Mouse (Mus musculus) T-cell, adult 66 days (primary cell): ENCODE measurements around the gene Trim80. TPM values are rescaled to one million over a fixed set of nuclear protein-coding genes. Genes with fewer than 3 reads are reported as not detected.

Experiments
- total RNA-seq, 2 experiments: library from RNA; stranded (reverse); gene quantifications; 3 replicates in 1 of 2; 4 replicates in 1 of 2; pipeline ENCODE4 v1.2.4; 2023

The Trim80 gene
- not detected for total RNA-seq

GRCm38 (mm10) chr11:115439906-115440595 lies at the start of gene Trim80:
Gene Trim80, plus strand, starts transcription at chr11:115440545.

GRCm38 (mm10) chr11:115403338-115404124 lies 36.8 kb upstream of the Trim80 start, which contains the start of gene Mrpl58:
Gene Mrpl58, plus strand, starts transcription at chr11:115403752.

GRCm38 (mm10) chr11:115419531-115420237 lies 20.7 kb upstream of the Trim80 start, which contains the start of the genes Atp5h and Kctd2:
Gene Atp5h, minus strand, starts transcription at chr11:115419962.
Gene Kctd2, plus strand, starts transcription at chr11:115420128.

GRCm38 (mm10) chr11:115462243-115462891 lies 22.0 kb downstream of the Trim80 start, which contains the start of gene Slc16a5:
Gene Slc16a5, plus strand, starts transcription at chr11:115462474.

GRCm38 (mm10) chr11:115475025-115475757 lies 34.8 kb downstream of the Trim80 start, which contains the start of gene Armc7:
Gene Armc7, plus strand, starts transcription at chr11:115475667.

GRCm38 (mm10) chr11:115491356-115492083 lies 51.2 kb downstream of the Trim80 start, which contains the start of gene Nt5c:
Gene Nt5c, minus strand, starts transcription at chr11:115491862.

Other genes starting within 250 kb of the Trim80 start
- not detected for gene Grin2c, start 173.3 kb upstream of the Trim80 start, total RNA-seq
- gene Fdxr, start 163.5 kb upstream of the Trim80 start, total RNA-seq = 10 to 100 TPM; 22.5 to 25.4 TPM
- 1 to 10 TPM; 1.1 to 1.2 TPM for gene Fads6, start 142.9 kb upstream of the Trim80 start, total RNA-seq
- gene Otop2, start 133.4 kb upstream of the Trim80 start, total RNA-seq = not detected
- not detected for gene Ush1g, start 118.5 kb upstream of the Trim80 start, total RNA-seq
- gene Otop3, start 105.8 kb upstream of the Trim80 start, total RNA-seq = not detected
- gene Hid1, start 72.8 kb upstream of the Trim80 start, total RNA-seq = 10 to 100 TPM; 47.2 to 49.2 TPM
- 1 to 10 TPM; 2.1 to 3.1 TPM for gene Cdr2l, start 58.6 kb upstream of the Trim80 start, total RNA-seq
- 100 to 1,000 TPM; 120 to 151 TPM for gene Mrpl58, start 36.8 kb upstream of the Trim80 start, total RNA-seq
- 100 to 1,000 TPM; 236 to 252 TPM for gene Atp5h, start 20.6 kb upstream of the Trim80 start, total RNA-seq
- gene Kctd2, start 20.4 kb upstream of the Trim80 start, total RNA-seq = 10 to 100 TPM; 61.5 TPM
- 10 to 100 TPM; 23.8 to 32.4 TPM for gene Slc16a5, start 21.9 kb downstream of the Trim80 start, total RNA-seq
- gene Armc7, start 35.1 kb downstream of the Trim80 start, total RNA-seq = 10 to 100 TPM; 37.1 to 43.6 TPM
- gene Nt5c, start 51.3 kb downstream of the Trim80 start, total RNA-seq = 100 to 1,000 TPM; 134 to 141 TPM
- 100 to 1,000 TPM; 208 to 231 TPM for gene Jpt1, start 73.8 kb downstream of the Trim80 start, total RNA-seq
- 100 to 1,000 TPM; 247 to 268 TPM for gene Sumo2, start 95.7 kb downstream of the Trim80 start, total RNA-seq
- 10 to 100 TPM; 71.9 to 80.3 TPM for gene Nup85, start 123.9 kb downstream of the Trim80 start, total RNA-seq
- gene Mrps7, start 163.4 kb downstream of the Trim80 start, total RNA-seq = 10 to 100 TPM; 26.0 to 29.7 TPM
- gene Gga3, start 163.5 kb downstream of the Trim80 start, total RNA-seq = 100 to 1,000 TPM in 1 of 2 experiments, 10 to 100 TPM in 1; 85.1 to 112 TPM
- gene Mif4gd, start 172.4 kb downstream of the Trim80 start, total RNA-seq = 10 to 100 TPM; 61.1 to 61.2 TPM
- gene Slc25a19, start 187.8 kb downstream of the Trim80 start, total RNA-seq = 10 to 100 TPM; 44.3 to 53.9 TPM